ENCODE assay signal across 25 mouse cellular contexts in genomic region chr8:8611928-8612327, GRCm38 (mm10).
"Had no signal": no experiment of that assay in that cellular context is flagged by ENCODE, and none has a peak within 500 bp of the region (broad histone marks: within the 10 kb centered on the region; RNA-seq: fewer than 3 reads in every experiment).

No protein-coding gene starts in this region.

- H3K4me2 ChIP-seq: heart, embryonic 12.5 days; hindbrain, embryonic 12.5 days; hindbrain, embryonic 14.5 days; intestine, embryonic 15.5 days; limb, embryonic 12.5 days; liver, embryonic 11.5 days; liver, embryonic 13.5 days had no signal

- DNase-seq: gastrocnemius, adult 2 months; gastrocnemius, postnatal 10 days; gastrocnemius, postnatal 25 days; heart, postnatal 10 days; heart, postnatal 4 days; kidney, adult 18-20 months; kidney, adult 8-10 months; kidney, postnatal 10 days; kidney, postnatal 25 days; kidney, postnatal 4 days; liver; liver, embryonic 13.5 days had no signal

- H3K27me3 ChIP-seq: heart, embryonic 12.5 days; hindbrain, embryonic 12.5 days; intestine, embryonic 15.5 days; limb, embryonic 12.5 days; liver, embryonic 13.5 days had no signal

- H3K9ac ChIP-seq: heart, embryonic 12.5 days; hindbrain, embryonic 12.5 days; hindbrain, embryonic 14.5 days; intestine, embryonic 15.5 days; limb, embryonic 12.5 days; liver, embryonic 13.5 days had no signal

- H3K36me3 ChIP-seq: intestine, embryonic 15.5 days; liver, embryonic 13.5 days had no signal

- H3K4me3 ChIP-seq: gastrocnemius, adult 2 months; heart, embryonic 12.5 days; hindbrain, embryonic 10.5 days; hindbrain, embryonic 12.5 days; intestine, embryonic 15.5 days; layer of hippocampus, adult 2 months; left cerebral cortex, adult 2 months; limb, embryonic 10.5 days; limb, embryonic 12.5 days; liver, embryonic 13.5 days had no signal

- H3K9me3 ChIP-seq: heart, embryonic 12.5 days; hindbrain, embryonic 10.5 days; hindbrain, embryonic 12.5 days; intestine, embryonic 15.5 days; limb, embryonic 10.5 days; limb, embryonic 12.5 days; liver, embryonic 13.5 days had no signal

- ATAC-seq: hindbrain, embryonic 16.5 days; inflammation-experienced regulatory T-cells, adult 6 months; intestine, embryonic 15.5 days; intestine, postnatal 0 days had no signal

- H3K27ac ChIP-seq: gastrocnemius, adult 2 months; hindbrain, embryonic 10.5 days; hindbrain, embryonic 12.5 days; hindbrain, embryonic 14.5 days; intestine, embryonic 15.5 days; layer of hippocampus, adult 2 months; left cerebral cortex, adult 2 months; limb, embryonic 10.5 days; limb, embryonic 12.5 days; liver, embryonic 13.5 days had no signal
